Mouse (Mus musculus) hindbrain, embryonic 12.5 days (tissue): ENCODE measurements at regions not wholly inside any gene's neighbourhood (a gene's known extent, or its start where the extent isn't known, plus 50 kb on each side); places are given as distances from the start of the nearest gene placed in this dataset.

Experiments used
- ATAC-seq: fragments of 200-750 bp; cut with Nextera tagmentation; 2 replicates; pipeline ENCODE4 v1.8.0; 2017; ENCODE audit warnings: moderate TSS enrichment; ENCODE audit not compliant: low FRiP score
- H3K27ac ChIP-seq: fragments of 300-500 bp; sonication (generic); 2 replicates; pipeline ENCODE4 v1.5.1; 2016; ENCODE audit warnings: mild to moderate bottlenecking
- H3K27me3 ChIP-seq: fragments of 300-500 bp; sonication (generic); 2 replicates; pipeline ENCODE4 v1.6.1; 2016; ENCODE audit warnings: mild to moderate bottlenecking
- H3K36me3 ChIP-seq: fragments of 300-500 bp; sonication (generic); 2 replicates; pipeline ENCODE4 v1.6.1; 2016; ENCODE audit warnings: mild to moderate bottlenecking
- H3K4me1 ChIP-seq: fragments of 300-500 bp; sonication (generic); 2 replicates; pipeline ENCODE4 v1.6.1; 2016
- H3K4me2 ChIP-seq: fragments of 300-500 bp; sonication (generic); replicated peaks from 2 replicates; pipeline ENCODE4 v1.6.1; 2016; ENCODE audit warnings: mild to moderate bottlenecking
- H3K4me3 ChIP-seq: fragments of 300-500 bp; sonication (generic); 2 replicates; pipeline ENCODE4 v1.5.1; 2016; ENCODE audit warnings: mild to moderate bottlenecking
- H3K9ac ChIP-seq: fragments of 300-500 bp; sonication (generic); 2 replicates; pipeline ENCODE4 v1.6.1; 2016; ENCODE audit warnings: mild to moderate bottlenecking, moderate library complexity
- H3K9me3 ChIP-seq: fragments of 300-500 bp; sonication (generic); replicated peaks from 2 replicates; pipeline ENCODE4 v1.6.1; 2016; ENCODE audit warnings: mild to moderate bottlenecking
- WGBS: fragments of 180-500 bp; shearing (Covaris S2); methylation state at CpG from one replicate; pipeline ENCODE4 v1.1.7; 2016; 5-methylcytosine and 5-hydroxymethylcytosine counted together

DNA sequence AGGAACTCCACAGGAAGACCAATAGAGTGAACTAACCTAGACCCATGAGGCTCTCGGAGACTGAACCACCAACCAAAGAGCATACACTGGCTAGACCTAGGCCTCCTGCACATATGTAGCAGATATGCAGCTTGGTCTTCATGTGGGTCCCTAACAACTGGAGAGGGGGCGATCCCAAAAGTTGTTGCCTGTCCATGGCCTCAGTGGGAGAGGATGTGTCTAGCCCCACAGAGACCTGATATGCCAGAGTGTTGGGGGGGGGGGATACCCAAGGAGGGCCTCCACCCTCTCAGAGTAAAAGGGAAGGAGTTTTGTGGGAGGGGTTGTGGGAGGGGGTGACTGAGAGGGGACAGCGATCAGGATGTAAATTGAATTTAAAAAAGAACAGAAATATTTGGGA lies 108.9 kb upstream of the Pmfbp1 start:
- H3K27me3 ChIP-seq: no peaks in the 10 kb centered on the region
- no peak overlapping the region for H3K4me2 ChIP-seq
- H3K9ac ChIP-seq: no peak overlapping the region
- WGBS: 94% methylated on average over 3 of the region's 3 CpGs
- ATAC-seq: no peak
- no peaks in the 10 kb centered on the region for H3K4me1 ChIP-seq
- H3K4me3 ChIP-seq: no peak overlapping the region
- H3K9me3 ChIP-seq: no peaks in the 10 kb centered on the region
- H3K27ac ChIP-seq: no peak overlapping the region
- no peaks in the 10 kb centered on the region for H3K36me3 ChIP-seq

DNA sequence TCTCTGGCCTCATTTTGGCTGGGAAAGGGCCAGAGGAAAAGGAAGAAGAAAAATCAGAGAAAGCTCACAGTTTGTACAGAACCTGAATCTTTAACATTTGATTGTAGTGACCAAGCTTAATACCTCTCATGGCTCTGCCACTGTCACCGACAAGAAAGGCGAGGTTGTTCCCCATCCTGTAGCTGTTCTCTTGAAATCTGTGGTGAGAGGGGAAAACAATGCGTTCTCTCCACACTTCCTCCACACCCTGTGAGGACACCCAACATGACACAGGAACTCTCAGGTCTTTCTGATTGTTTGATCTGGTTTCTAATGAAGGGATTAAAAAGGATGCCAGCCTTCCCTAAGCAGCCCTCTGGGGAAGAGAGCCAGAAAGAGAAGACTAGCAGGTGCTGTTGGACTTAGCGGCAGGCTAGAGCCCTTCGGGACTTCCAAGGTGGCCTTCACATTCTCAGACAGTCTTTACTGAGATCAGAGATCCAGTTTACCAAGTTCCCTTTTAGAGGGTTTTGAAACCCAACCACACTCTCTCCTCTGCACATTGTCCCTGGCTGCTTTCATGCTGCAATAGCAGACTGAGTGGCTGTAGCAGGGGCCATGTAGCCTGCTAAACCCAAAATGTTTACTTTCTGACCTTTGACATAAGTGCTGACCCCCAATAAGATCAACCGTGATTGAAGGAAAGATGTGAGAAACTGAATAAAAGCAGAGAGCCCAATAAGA lies 98.5 kb upstream of the Pmfbp1 start:
- no peak overlapping the region for H3K4me2 ChIP-seq

DNA sequence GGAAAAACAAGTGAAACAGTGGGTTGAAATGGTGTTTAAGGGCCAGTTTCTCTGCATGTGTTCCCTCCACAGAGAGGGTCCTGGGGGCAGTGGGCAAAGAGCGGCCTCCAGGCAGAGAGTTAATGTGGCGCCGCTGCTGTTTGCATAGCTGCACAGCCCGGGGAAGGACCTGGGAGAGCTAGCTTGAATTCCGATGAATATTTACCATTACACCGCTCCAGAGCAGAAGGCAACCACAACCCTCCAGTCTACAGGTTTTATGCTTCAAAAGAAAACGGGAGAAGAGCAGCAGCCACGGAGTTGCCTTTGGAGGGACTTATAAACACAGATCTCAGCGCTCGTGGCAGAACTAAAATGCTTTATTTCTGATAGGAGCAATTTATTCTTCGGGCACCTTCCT lies 94.2 kb upstream of the Pmfbp1 start:
- Histone ChIP-seq H3K36me3 (no peaks in the 10 kb centered on the region), H3K27ac (no peak overlapping the region), H3K9ac (no peak overlapping the region), H3K9me3 (0 out of 2 replicates have a peak, but pooled peaks cover 8% of the 10 kb centered on the region), H3K4me3 (no peak overlapping the region), H3K27me3 (no peaks in the 10 kb centered on the region), H3K4me1 (0 out of 2 replicates have a peak, but pooled peaks cover 10% of the 10 kb centered on the region), H3K4me2 (no peak overlapping the region)
- ATAC-seq: no peak
- 71% methylated on average over 11 of the region's 11 CpGs for WGBS

More for the DNA sequence above, 98.5 kb upstream of the Pmfbp1 start:
- Histone ChIP-seq H3K4me3 (no peak overlapping the region), H3K9me3 (no peaks in the 10 kb centered on the region), H3K27me3 (no peaks in the 10 kb centered on the region), H3K4me1 (0 out of 2 replicates have a peak, but pooled peaks cover 10% of the 10 kb centered on the region), H3K27ac (no peak overlapping the region), H3K9ac (no peak overlapping the region), H3K36me3 (no peaks in the 10 kb centered on the region)
- no peak for ATAC-seq
- WGBS: 78% methylated on average over 6 of the region's 6 CpGs

DNA sequence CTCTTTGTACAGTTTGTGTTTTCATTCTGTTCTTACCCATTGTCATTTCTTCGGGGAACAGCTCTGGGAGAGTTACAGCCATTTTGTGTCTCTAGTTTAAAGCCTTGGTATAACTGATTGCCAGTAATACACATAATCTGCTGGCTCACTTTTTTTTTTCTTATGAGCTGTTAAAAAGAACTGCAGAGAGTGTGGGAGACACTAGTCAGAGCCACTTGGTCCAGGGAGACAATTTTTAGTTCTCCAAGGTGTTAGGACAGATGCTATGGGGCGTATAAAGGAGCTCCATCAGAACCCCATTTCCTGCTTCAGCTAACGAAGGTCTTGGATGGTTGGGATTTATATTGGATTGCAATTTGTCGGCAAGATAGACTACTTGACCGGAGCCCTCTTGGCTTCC lies 93.6 kb upstream of the Pmfbp1 start:
- Histone ChIP-seq H3K4me1 (0 out of 2 replicates have a peak, but pooled peaks cover 10% of the 10 kb centered on the region), H3K27me3 (no peaks in the 10 kb centered on the region), H3K9ac (no peak overlapping the region), H3K4me3 (no peak overlapping the region), H3K4me2 (no peak overlapping the region), H3K36me3 (no peaks in the 10 kb centered on the region), H3K9me3 (0 out of 2 replicates have a peak, but pooled peaks cover 8% of the 10 kb centered on the region), H3K27ac (no peak overlapping the region)
- WGBS: 86% methylated on average over 5 of the region's 5 CpGs
- ATAC-seq: no peak

DNA sequence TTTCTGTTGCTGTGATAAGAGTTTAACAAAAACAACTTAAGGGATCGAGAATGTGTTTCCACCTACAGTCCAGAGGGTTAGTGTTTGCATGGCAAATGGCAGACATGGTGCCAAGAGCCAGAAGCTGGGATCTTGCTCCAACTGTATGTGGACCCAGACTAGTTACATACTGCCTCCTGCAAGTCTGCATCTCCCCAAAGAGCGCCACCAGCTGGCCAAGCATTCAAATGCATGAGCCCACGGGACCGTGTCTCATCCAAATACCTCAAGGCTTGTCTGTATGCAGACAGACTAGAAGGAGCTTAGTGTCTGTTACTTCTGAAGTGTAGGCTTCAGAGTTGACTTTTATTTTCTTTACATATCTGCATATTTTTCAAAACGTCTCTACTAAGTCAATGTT lies 85.9 kb upstream of the Pmfbp1 start:
- Histone ChIP-seq H3K4me3 (no peak overlapping the region), H3K27ac (no peak overlapping the region), H3K36me3 (no peaks in the 10 kb centered on the region), H3K4me2 (no peak overlapping the region), H3K27me3 (no peaks in the 10 kb centered on the region), H3K4me1 (no peaks in the 10 kb centered on the region), H3K9ac (no peak overlapping the region), H3K9me3 (no peaks in the 10 kb centered on the region)
- WGBS: 60% methylated on average over 5 of the region's 5 CpGs
- ATAC-seq: no peak

DNA sequence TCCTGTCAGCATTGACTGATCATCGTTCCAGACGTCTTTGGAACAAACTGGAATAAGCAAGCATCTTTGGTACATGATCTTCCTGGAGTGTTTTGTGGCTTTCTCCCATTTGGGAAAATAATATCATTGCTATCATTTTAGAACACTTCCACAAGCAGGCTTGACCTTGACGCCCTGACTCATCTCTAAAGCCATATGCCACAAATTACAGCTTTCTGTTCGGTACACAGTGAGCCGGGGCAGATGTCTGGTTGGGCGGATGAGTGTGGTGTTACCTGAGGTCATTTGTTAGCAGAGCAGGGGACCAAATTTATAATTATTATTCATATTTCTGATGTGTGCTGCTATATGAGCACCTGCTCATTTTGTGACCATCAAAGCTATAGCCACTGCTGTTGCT lies 83.3 kb upstream of the Pmfbp1 start:
- Histone ChIP-seq H3K36me3 (no peaks in the 10 kb centered on the region), H3K9ac (no peak overlapping the region), H3K4me3 (no peak overlapping the region), H3K27ac (no peak overlapping the region), H3K4me1 (peaks cover 7% of the 10 kb centered on the region), H3K4me2 (no peak overlapping the region), H3K27me3 (no peaks in the 10 kb centered on the region), H3K9me3 (no peaks in the 10 kb centered on the region)
- no peak for ATAC-seq
- 79% methylated on average over 6 of the region's 6 CpGs for WGBS

DNA sequence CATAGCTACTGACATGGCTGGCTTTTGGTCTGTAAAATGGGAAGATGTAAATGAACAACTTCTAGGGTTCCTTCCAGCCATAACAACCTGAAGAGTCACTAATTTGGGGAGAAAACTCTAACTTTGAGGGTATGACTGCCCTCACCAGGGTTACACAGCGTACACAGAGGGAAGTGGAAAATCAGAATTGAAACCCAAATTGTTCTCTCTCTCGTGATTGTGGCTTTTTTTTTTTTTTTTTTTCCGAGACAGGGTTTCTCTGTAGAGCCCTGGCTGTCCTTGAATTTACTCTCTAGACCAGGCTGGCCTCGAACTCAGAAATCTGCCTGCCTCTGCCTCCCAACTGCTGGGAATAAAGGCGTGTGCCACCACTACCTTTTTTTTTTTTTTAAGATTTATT lies 80.4 kb upstream of the Pmfbp1 start:
- Histone ChIP-seq H3K36me3 (no peaks in the 10 kb centered on the region), H3K4me3 (no peak overlapping the region), H3K9ac (no peak overlapping the region), H3K27me3 (no peaks in the 10 kb centered on the region), H3K4me2 (no peak overlapping the region), H3K4me1 (peaks cover 30% of the 10 kb centered on the region), H3K9me3 (no peaks in the 10 kb centered on the region), H3K27ac (no peak overlapping the region)
- no peak for ATAC-seq
- WGBS: 94% methylated on average over 5 of the region's 5 CpGs

DNA sequence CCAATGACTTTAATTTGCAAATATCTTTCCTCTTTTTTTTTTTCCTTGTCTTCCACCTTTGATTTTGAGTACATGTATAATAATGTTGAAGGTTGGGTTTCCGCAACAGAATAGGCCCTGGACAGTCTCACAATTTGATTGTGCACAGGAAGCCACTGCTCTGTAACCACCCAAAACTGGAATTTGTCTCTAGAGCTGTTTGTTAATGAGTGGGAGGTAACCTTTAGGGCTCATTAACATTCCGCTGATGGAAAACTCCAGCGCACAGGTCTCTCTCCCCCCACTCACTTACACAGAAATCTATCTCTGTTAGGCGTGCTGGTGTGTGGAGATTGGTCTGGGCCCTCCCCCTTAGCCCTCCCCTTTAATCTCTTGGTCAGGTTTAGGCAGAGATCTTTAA lies 78.5 kb upstream of the Pmfbp1 start:
- ATAC-seq: peak; percentile 27; the same call in 1 of the 2 replicates
- H3K4me1 ChIP-seq: peaks cover 39% of the 10 kb centered on the region
- no peaks in the 10 kb centered on the region for H3K27me3 ChIP-seq
- H3K27ac ChIP-seq: peak overlapping the region; percentile 80
- H3K4me2 ChIP-seq: no peak overlapping the region
- WGBS: 64% methylated on average over 4 of the region's 4 CpGs
- H3K9ac ChIP-seq: no peak overlapping the region
- H3K36me3 ChIP-seq: no peaks in the 10 kb centered on the region
- H3K4me3 ChIP-seq: no peak overlapping the region
- H3K9me3 ChIP-seq: no peaks in the 10 kb centered on the region

DNA sequence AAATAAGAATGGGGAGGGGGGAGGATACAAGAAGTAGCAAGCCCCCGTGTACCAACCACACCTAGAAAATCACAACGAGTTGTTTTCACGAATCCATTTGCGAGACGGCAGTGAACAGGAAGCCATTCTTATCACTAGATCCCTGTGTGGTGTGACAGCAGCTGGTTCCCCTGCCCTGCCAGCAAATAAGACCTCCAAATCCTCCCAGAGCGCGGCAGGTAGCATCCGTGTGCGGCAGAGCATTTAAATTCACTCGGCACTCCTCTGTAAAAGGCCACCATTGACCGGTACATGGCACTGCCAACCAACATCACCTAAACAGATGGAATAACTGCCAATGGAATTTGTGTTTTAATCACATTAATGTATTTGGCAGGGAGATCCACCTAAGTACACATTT lies 77.9 kb upstream of the Pmfbp1 start:
- no peak overlapping the region for H3K9ac ChIP-seq
- ATAC-seq: no peak
- no peak overlapping the region for H3K4me2 ChIP-seq
- H3K27me3 ChIP-seq: no peaks in the 10 kb centered on the region
- H3K27ac ChIP-seq: peak overlapping the region; percentile 80
- peaks cover 5% of the 10 kb centered on the region; the same call in 1 of the 2 replicates for H3K9me3 ChIP-seq
- no peak overlapping the region for H3K4me3 ChIP-seq
- 68% methylated on average over 11 of the region's 11 CpGs for WGBS
- peaks cover 39% of the 10 kb centered on the region for H3K4me1 ChIP-seq
- no peaks in the 10 kb centered on the region for H3K36me3 ChIP-seq

DNA sequence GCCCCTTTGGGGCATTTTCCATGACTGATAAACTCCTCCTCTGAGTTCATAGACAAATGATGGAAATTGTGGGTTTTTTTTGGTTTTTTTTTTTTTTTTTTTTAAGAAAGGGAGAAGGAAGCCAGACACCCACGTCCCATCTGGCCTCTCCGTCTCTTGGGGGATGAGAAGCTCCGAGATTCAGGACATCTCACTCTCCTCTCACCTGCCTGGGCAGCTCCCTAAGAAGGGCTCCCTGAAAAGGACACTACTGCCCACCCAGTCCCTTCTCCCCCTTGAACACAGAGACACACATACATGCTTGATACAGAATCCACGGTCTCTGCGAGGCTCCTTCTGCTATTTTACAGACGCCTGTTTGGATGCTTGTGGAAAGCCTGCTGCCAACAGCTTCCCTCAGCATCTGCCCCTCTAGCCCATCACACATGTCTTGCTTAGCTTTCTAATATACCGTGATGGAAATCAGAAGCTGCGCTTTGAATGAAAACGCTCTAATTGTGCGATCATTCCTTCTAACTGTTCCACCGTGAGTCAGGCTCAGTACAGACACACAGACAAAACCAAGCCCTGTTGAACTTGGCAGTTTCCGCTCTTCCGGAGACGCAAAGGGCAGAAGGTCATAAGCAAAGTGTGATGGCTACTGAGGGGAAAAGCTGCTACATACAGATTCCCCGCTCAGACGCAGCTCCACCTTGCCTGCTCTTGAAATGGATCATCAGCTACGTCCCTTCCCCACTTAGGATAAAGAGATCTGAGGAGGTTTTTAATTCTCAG lies 77.3 kb upstream of the Pmfbp1 start:
- Histone ChIP-seq H3K4me1 (peaks cover 39% of the 10 kb centered on the region), H3K27me3 (no peaks in the 10 kb centered on the region), H3K4me2 (peak overlapping the region; percentile 13; the same call in 1 of the 2 replicates), H3K9ac (peak overlapping the region; percentile 9; the same call in 1 of the 2 replicates), H3K27ac (peak overlapping the region; percentile 80), H3K4me3 (no peak overlapping the region), H3K36me3 (no peaks in the 10 kb centered on the region), H3K9me3 (peaks cover 5% of the 10 kb centered on the region; the same call in 1 of the 2 replicates)
- 0 out of 2 replicates have a peak, but pooled peaks have one; percentile 45 for ATAC-seq
- 58% methylated on average over 17 of the region's 17 CpGs for WGBS

DNA sequence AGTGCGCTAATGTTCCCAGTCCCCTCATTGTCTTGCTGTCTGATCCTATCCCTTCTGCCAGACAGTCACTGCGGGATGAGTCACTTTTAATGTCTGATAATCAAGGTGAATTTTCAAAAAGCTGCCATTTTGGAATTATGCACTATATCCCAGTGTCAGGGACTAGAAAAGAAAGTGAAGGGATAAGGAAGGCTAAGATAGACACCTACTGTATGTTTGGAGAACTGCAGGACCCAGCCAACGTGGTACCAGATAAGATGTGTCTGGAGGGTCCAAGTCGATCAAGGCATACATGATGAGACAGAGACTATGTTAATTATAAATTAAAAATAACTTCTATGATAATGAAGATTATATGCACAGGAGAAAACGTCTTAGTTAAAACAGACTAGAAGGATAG lies 76.6 kb upstream of the Pmfbp1 start:
- peak; percentile 88 for ATAC-seq
- no peak overlapping the region for H3K4me2 ChIP-seq
- peak overlapping the region; percentile 85 for H3K27ac ChIP-seq

DNA sequence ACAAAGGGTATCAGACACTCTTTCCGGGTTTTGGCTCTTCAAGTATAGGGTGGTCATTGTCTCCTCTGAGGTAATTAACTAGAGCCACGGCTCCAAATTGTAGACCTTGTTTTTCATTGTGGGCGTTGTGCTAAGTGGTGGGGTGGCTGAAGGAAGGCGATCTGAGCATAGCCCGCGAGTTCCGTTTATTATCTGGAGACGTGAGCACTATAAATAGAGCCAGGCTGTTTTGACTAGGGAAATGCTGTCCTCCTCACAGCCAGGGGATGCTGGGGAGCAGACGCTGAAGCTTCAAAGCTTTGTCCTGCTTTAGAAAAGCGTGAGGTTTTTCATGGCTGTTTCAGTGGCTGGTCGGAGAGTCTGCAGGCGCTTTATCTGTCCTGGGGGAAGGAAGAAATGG lies 75.9 kb upstream of the Pmfbp1 start:
- H3K27ac ChIP-seq: peak overlapping the region; percentile 85
- H3K27me3 ChIP-seq: no peaks in the 10 kb centered on the region
- H3K4me2 ChIP-seq: no peak overlapping the region
- peaks cover 5% of the 10 kb centered on the region; the same call in 1 of the 2 replicates for H3K9me3 ChIP-seq
- no peak overlapping the region for H3K4me3 ChIP-seq
- WGBS: 42% methylated on average over 12 of the region's 12 CpGs
- no peaks in the 10 kb centered on the region for H3K36me3 ChIP-seq
- ATAC-seq: peak; percentile 18; the same call in 1 of the 2 replicates
- peak overlapping the region; percentile 23; the same call in 1 of the 2 replicates for H3K9ac ChIP-seq
- H3K4me1 ChIP-seq: peaks cover 39% of the 10 kb centered on the region

More for the DNA sequence above, 76.6 kb upstream of the Pmfbp1 start:
- Histone ChIP-seq H3K4me3 (no peak overlapping the region), H3K9ac (peak overlapping the region; percentile 9; the same call in 1 of the 2 replicates), H3K27me3 (no peaks in the 10 kb centered on the region), H3K9me3 (peaks cover 5% of the 10 kb centered on the region; the same call in 1 of the 2 replicates), H3K36me3 (no peaks in the 10 kb centered on the region), H3K4me1 (peaks cover 39% of the 10 kb centered on the region)
- 33% methylated on average over 5 of the region's 5 CpGs for WGBS
